Mouse (Mus musculus) fibroblast of lung, adult 2 months (primary cell): ENCODE measurements around the gene Pdzd2.

Source experiments
- DNase-seq: peaks from one replicate; pipeline ENCODE4 v3.0.0-alpha.2; 2011; ENCODE audit warnings: low read depth

The Pdzd2 gene

GRCm38 (mm10) chr15:12317290-12317689 lies 422.4 kb downstream of the Pdzd2 start:
- DNase-seq = no peak

- no peak for DNase-seq
Observed at GRCm38 (mm10) chr15:12315996-12316395, 423.7 kb downstream of the Pdzd2 start.

GRCm38 (mm10) chr15:12314584-12314983 lies 425.1 kb downstream of the Pdzd2 start:
- DNase-seq = no peak

GRCm38 (mm10) chr15:12313255-12313654 lies 426.5 kb downstream of the Pdzd2 start:
- no peak for DNase-seq

- no peak for DNase-seq
Observed at GRCm38 (mm10) chr15:12311465-12311864, 428.3 kb downstream of the Pdzd2 start.

GRCm38 (mm10) chr15:12310676-12311075 lies 429.0 kb downstream of the Pdzd2 start:
- DNase-seq = no peak
